Mouse (Mus musculus) ES-Bruce4 (cell line): Measurements from ENCODE around the gene Adamts20. TPM values are rescaled to one million over a fixed set of nuclear protein-coding genes. Genes with fewer than 3 reads are reported as not detected.
A peak's percentile ranks its signal among the peaks of the same experiment; 100 is the strongest.

Experiments used
- H3K27ac ChIP-seq: 2 replicates; pipeline ENCODE4 v1.5.1; 2012; ENCODE audit warnings: low read length, inconsistent platforms; ENCODE audit not compliant: insufficient read depth
- H3K27me3 ChIP-seq: 2 replicates; pipeline ENCODE4 v1.6.1; 2012; ENCODE audit warnings: mild to moderate bottlenecking, low read length, inconsistent platforms; ENCODE audit not compliant: control insufficient read depth, poor library complexity, insufficient read depth, severe bottlenecking
- H3K36me3 ChIP-seq: 2 replicates; pipeline ENCODE4 v1.6.1; 2012; ENCODE audit warnings: inconsistent platforms, mild to moderate bottlenecking, low read length, moderate library complexity; ENCODE audit not compliant: control insufficient read depth, poor library complexity, insufficient read depth, severe bottlenecking
- H3K4me1 ChIP-seq: one replicate; pipeline ENCODE4 v1.8.1; 2011; ENCODE audit warnings: low read length; ENCODE audit not compliant: control insufficient read depth, insufficient read depth
- H3K4me3 ChIP-seq: 2 replicates; pipeline ENCODE4 v1.5.1; 2011; ENCODE audit warnings: low read depth, mild to moderate bottlenecking, low read length
- H3K9ac ChIP-seq: 2 replicates; pipeline ENCODE4 v1.6.1; 2012; ENCODE audit warnings: low read depth, mild to moderate bottlenecking, inconsistent platforms; ENCODE audit not compliant: poor library complexity, severe bottlenecking
- H3K9me3 ChIP-seq: replicated peaks from 2 replicates; pipeline ENCODE4 v1.6.1; 2012; ENCODE audit warnings: mild to moderate bottlenecking, low read length, inconsistent platforms; ENCODE audit not compliant: control insufficient read depth, poor library complexity, insufficient read depth, severe bottlenecking
- CTCF ChIP-seq: IDR thresholded peaks from one replicate; pipeline ENCODE4 v1.8.1; 2011; ENCODE audit warnings: low read depth, low read length
- EP300 ChIP-seq: IDR thresholded peaks from 2 replicates; pipeline ENCODE4 v1.6.1; 2011; ENCODE audit warnings: low read depth, low read length; ENCODE audit not compliant: insufficient read depth
- POLR2A ChIP-seq: IDR thresholded peaks from one replicate; pipeline ENCODE4 v1.8.1; 2011; ENCODE audit warnings: low read length; ENCODE audit not compliant: insufficient read depth
- polyA plus RNA-seq: library from polyadenylated mRNA; stranded (reverse); fragments of >200 nt; gene quantifications from 2 replicates; pipeline ENCODE4 v1.2.4, GENCODE M21; 2011; ENCODE audit warnings: low read depth; ENCODE audit not compliant: missing spikeins, insufficient read depth, insufficient read length

Adamts20 gene
- polyA plus RNA-seq, 1 experiment, result 0.42 TPM

- Histone ChIP-seq H3K27me3 (no peaks in the 10 kb centered on the region), H3K36me3 (no peaks in the 10 kb centered on the region), H3K4me1 (no peaks in the 10 kb centered on the region), H3K9me3 (peaks cover 2% of the 10 kb centered on the region; the same call in 1 of the 2 replicates), H3K4me3 (no peak overlapping the region), H3K27ac (no peak overlapping the region), H3K9ac (no peak overlapping the region)
- TF ChIP-seq EP300, result no peak
- TF ChIP-seq CTCF, result no peak
- TF ChIP-seq POLR2A, result no peak
These were observed 116.2 kb downstream of the Adamts20 start for GRCm38 (mm10) chr15:94349052-94349451.

- Histone ChIP-seq H3K27me3 (no peaks in the 10 kb centered on the region), H3K9ac (no peak overlapping the region), H3K9me3 (peaks cover 2% of the 10 kb centered on the region; the same call in 1 of the 2 replicates), H3K36me3 (no peaks in the 10 kb centered on the region), H3K4me1 (no peaks in the 10 kb centered on the region), H3K27ac (no peak overlapping the region), H3K4me3 (no peak overlapping the region)
- no peak for TF ChIP-seq CTCF
These were observed 120.9 kb downstream of the Adamts20 start for GRCm38 (mm10) chr15:94344317-94344716.

- Histone ChIP-seq H3K27ac (no peak overlapping the region), H3K9ac (no peak overlapping the region), H3K9me3 (peaks cover 2% of the 10 kb centered on the region; the same call in 1 of the 2 replicates), H3K36me3 (no peaks in the 10 kb centered on the region), H3K4me3 (no peak overlapping the region), H3K27me3 (no peaks in the 10 kb centered on the region), H3K4me1 (no peaks in the 10 kb centered on the region)
- TF ChIP-seq POLR2A (no peak), EP300 (no peak), CTCF (peak; percentile 50)
These were observed 122.9 kb downstream of the Adamts20 start for GRCm38 (mm10) chr15:94342365-94342764.

- H3K27ac ChIP-seq, result no peak overlapping the region
- no peaks in the 10 kb centered on the region for H3K27me3 ChIP-seq
- no peak overlapping the region for H3K4me3 ChIP-seq
- no peak overlapping the region for H3K9ac ChIP-seq
- no peaks in the 10 kb centered on the region; the same call in 1 of the 2 replicates for H3K9me3 ChIP-seq
- TF ChIP-seq EP300, result no peak
- no peak for TF ChIP-seq CTCF
- no peak for TF ChIP-seq POLR2A
- H3K36me3 ChIP-seq, result no peaks in the 10 kb centered on the region
- no peaks in the 10 kb centered on the region for H3K4me1 ChIP-seq
These were observed 126.2 kb downstream of the Adamts20 start for GRCm38 (mm10) chr15:94339011-94339410.

GRCm38 (mm10) chr15:94334586-94334985 lies 130.6 kb downstream of the Adamts20 start:
- no peaks in the 10 kb centered on the region for H3K4me1 ChIP-seq
- H3K9ac ChIP-seq, result no peak overlapping the region
- TF ChIP-seq CTCF, result no peak
- no peak for TF ChIP-seq EP300
- TF ChIP-seq POLR2A, result no peak
- no peak overlapping the region for H3K27ac ChIP-seq
- no peaks in the 10 kb centered on the region for H3K36me3 ChIP-seq
- no peaks in the 10 kb centered on the region for H3K9me3 ChIP-seq
- no peaks in the 10 kb centered on the region for H3K27me3 ChIP-seq
- H3K4me3 ChIP-seq, result no peak overlapping the region

- H3K27ac ChIP-seq, result no peak overlapping the region
- no peaks in the 10 kb centered on the region for H3K9me3 ChIP-seq
- H3K9ac ChIP-seq, result no peak overlapping the region
- H3K36me3 ChIP-seq, result no peaks in the 10 kb centered on the region
- H3K27me3 ChIP-seq, result no peaks in the 10 kb centered on the region
- no peak overlapping the region for H3K4me3 ChIP-seq
- no peaks in the 10 kb centered on the region for H3K4me1 ChIP-seq
- TF ChIP-seq CTCF, result no peak
- TF ChIP-seq POLR2A, result no peak
- no peak for TF ChIP-seq EP300
These were observed 138.6 kb downstream of the Adamts20 start for GRCm38 (mm10) chr15:94326626-94327025.
